Mouse (Mus musculus): Measurements from ENCODE around the gene Usf3.

Usf3 gene

GRCm38 (mm10) chr16:44173155-44173941 lies at the start of gene Usf3:
Gene Usf3 (plus strand): TSS chr16:44173246.
- peak; percentile 65 to 70 for DNase-seq (ENCODE audit: low spot score in 2 of 2)

DNA sequence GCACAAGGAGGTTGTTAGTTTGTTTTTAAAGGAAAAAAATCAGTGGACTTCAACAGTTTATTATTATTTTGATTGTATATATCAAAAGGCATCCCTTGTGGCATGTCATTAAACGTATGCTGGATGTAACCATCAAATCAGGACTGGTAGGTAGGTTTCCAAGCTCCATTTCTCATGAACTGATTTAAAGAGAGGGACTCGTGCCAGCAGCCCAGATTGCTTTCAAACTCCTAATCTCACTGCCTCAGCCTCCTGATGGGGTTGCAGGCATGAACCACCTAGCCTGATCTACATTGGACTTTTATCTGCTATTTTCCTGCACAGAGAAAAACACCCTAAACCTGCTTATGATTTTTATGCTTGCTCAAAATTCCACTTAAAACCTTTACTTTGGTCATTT lies 49.3 kb upstream of the Usf3 start:
- DNase-seq (ENCODE audit: low spot score in 2 of 2): no peak

DNA sequence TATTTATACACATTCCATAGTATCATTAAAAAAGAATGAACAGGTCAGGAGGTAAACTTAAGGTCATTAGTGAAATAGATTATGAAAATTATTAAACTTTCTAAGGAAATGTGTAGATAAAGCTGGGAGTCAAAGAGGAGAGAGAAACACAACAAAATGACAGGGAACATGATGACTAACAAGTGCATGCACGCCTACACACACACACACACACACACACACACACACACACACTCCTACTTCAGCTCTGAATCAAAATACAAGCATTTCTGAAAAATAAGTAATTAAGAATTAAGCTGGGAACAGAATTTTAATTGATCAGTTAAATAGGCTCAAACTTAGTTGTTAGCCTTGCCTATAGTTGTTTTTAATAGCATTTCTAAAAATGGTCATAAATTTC lies 48.3 kb upstream of the Usf3 start:
- DNase-seq (ENCODE audit: low spot score in 2 of 2): no peak

DNA sequence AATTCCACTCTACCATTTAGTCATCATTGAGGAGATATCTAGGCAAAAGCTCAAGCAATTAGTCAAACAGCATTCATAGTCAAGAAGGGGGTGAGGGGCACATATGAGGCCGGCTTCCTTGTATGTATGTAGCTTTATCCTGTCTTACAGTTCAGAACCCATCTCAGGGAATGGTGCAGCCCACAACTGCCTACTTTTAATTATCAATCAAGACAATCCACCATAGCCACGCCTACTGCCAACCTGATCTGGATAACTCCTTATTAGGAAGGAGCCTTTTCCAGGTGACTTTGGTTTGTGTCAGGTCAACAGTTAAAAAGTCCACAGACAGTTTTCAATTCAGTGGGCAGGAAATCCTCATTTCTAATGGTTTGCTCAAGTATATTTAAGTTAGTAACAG lies 47.6 kb upstream of the Usf3 start:
- no peak for DNase-seq (ENCODE audit: low spot score in 2 of 2)

- no peak for DNase-seq (ENCODE audit: low spot score in 2 of 2)
These were observed 46.6 kb upstream of the Usf3 start for GRCm38 (mm10) chr16:44126437-44126836.

DNA sequence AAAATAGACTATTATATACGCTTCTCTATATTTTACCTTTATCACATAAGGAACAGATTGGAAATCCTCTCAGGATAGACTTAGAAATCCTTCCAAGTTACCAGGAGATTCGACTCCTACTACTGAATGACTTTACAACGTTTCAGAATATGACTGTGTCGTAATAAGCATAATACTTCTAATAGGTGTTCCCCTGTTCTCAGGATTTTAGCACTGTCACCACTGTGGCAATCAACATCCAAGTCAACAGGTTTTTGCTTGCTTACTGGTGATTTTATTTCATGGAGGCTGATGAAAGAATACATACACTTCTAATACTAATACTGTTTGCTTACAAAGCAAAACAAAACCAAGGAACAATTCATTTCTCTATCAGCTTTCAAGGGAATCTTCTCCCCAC lies 40.7 kb upstream of the Usf3 start:
- DNase-seq (ENCODE audit: low spot score in 2 of 2): no peak

DNA sequence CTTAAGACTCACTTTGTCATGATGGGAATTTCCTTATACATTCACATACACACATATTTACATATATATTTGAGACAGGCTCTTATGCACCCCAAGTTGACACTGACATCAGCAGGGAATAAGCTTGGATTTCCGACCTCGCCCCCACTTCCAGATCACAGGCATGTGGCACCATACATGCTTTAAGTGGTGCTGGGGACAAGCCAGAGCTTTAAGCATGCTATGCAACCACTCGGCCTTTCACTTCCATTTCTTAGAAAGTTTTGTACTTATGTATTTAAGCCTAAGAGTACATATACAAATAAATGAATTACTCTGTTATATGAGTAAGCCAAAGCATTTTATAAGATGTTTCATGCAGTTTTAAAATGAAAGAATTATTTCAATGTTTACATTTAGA lies 39.9 kb upstream of the Usf3 start:
- DNase-seq (ENCODE audit: low spot score in 2 of 2): no peak

DNA sequence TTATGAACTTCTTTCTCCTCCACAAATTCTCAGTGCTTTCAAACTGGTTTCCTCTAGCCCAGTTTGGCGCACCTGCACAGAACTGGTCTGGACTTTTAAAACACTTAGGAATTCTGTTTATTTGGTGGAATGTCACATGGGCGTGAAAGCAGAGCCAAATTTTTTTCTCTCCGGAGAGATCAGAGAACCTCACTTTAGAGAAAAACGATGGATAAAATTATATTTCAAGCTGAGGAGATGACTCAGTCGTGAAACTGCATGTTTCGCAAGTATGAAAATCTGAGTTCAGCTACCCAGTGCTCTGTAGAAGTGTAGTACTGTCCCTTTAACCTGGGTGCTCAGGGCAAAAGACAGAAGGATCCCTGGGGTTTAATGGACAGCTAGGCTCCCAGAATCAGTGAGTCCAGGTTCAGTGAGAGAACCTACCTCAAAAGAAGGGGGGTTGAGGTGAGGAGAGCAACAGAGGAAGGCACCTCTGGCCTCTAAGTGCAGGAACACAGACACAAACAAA lies 36.5 kb upstream of the Usf3 start:
- DNase-seq (ENCODE audit: low spot score in 2 of 2): no peak

DNA sequence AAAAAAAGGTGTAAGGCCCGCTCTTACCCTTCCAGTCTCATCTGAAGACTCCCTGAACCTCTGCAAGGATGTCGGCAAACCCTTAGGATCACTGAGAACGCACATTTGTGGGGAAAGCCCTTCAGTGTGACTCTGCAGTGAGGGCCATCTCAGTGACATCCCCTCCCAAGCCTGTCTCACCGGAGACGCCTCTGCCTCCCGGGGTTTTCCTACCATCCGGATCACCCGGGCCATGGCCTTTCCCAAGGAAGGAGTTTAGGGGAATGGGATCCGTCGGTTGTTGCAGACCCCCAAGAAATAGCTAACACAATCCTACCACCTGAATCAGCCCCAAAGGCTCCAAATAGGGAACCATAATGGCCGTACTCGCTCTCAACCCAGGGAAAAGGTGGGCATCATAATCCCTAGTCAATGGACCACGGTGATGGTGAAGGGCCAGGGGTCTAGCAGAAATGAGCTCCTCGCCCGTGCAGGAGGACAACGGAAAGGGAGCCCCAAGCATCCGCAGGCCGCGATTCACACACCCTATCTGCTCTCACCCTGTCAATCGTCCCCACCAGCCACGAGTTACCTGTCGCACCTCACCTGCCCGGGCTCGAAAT lies 34.6 kb upstream of the Usf3 start:
- DNase-seq (ENCODE audit: low spot score in 2 of 2): peak in 1 of 2 experiments; percentile 24

DNA sequence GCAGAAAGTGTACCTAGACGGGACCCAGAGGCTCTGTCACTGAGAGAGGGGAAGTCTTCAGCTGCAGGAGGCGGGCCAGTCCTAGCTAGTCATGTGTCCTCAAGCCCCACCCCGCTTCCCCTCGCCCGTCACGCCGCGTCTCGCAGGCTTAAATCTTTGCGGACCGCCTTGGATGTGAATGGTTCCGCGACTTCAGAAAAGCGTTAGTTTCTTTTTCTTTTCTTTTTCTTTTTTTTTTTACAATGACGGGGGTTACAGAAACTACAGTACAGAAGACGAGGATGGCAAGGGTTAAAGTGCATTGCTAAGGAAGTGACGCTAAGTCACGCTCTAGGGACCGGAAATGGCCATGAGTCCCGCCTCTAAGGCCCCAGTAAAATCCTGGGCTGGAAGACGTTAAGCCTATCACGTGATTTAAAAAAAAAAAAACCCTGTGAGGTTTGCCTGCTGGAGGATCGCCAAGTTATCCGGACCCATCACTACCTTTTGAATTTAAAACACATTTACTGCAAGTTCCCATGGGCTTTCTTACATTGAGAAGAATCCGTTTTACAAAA lies 34.0 kb upstream of the Usf3 start:
- peak; percentile 90 to 93 for DNase-seq (ENCODE audit: low spot score in 2 of 2)

- DNase-seq (ENCODE audit: low spot score in 2 of 2): peak; percentile 87 to 89
These were observed 33.4 kb upstream of the Usf3 start, which contains the start of the genes Atp6v1a and Naa50 for GRCm38 (mm10) chr16:44139536-44140185. Gene Atp6v1a (minus strand): TSS chr16:44139705. Gene Naa50 (plus strand): TSS chr16:44139830.

DNA sequence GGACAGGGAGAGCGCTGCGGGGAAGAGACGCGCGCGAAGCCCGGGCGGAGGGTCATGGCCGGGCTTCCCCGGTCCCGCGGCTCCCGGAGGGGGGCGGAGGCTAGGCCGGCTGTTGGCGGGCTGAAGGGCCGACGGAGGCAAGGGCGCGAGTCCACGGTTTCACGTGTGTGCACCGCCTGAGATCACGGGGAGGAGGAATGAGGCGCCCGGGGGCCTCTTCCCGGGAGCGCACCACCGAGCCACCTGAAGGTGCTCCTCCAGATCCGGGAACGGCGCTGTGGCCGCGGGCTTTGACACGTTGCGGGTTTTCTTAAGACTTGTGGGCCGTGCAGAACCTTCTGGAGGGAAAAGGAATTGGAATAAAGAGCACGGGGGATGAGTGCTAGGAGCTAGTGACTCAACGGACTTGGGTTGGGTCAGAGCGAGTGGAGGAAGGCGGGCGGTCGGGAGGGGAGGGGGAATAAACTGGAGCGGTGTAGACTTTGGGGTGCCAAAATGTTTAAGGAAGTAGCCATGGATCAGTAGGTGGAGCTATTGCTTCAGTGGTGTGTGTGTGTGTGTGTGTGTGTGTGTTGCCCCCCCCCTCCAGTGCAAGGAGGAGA lies 32.8 kb upstream of the Usf3 start:
- DNase-seq (ENCODE audit: low spot score in 2 of 2): peak; percentile 85 to 86

DNA sequence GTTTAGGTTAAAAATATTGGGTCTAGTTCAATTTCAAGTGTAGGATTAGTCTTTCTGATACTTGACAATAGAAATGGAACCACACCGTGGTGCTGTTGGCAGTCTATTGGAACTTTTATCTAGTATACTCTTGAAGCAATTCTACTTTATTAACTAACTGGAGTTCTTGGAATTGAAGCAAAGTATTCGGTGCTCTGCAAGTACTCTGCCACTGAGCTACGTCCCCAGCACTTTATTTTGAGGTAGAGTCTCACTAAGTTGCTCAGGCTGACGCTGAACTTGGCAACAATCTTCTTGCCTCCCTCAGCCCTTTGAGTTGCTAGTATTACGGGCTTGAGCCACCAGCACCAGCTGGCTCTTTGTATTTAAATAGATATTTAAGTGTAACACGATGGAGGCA lies 31.6 kb upstream of the Usf3 start:
- DNase-seq (ENCODE audit: low spot score in 2 of 2): peak in 1 of 2 experiments; percentile 30

DNA sequence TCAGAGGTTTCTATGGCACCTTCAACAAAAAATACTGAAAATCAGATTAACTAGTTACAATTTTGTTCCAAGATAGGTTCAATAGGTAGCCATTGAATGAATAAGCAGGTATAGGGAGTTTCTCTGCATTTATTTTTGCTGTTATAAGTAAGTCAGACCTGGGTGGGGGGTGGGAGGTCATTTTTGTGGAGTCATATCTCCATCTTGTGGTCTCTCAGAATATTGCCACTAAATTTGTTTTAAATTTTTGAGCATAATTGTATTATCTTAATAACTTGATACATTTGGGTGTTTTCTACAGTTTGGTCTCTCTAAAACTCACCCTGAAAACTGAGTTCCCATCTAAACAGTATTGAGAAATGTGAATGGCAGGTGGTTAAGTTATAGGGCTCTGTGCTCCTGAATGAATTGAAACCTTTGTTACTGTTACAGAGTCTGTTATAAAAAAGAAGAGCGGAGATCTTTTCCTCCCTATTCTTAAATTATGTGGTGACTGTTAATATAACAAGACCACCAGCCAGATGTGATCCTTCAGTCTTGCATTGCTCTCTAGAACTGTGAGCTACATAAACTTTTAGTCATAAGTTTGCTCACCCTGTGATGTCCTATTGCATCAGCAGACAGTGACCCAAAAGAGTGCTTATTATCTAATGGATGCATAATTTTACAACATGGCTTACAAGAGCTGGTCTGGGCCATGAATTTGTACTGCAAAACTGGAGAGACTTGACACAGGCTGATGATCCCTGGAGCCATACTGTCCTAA lies 23.9 kb upstream of the Usf3 start:
- no peak for DNase-seq (ENCODE audit: low spot score in 2 of 2)

DNA sequence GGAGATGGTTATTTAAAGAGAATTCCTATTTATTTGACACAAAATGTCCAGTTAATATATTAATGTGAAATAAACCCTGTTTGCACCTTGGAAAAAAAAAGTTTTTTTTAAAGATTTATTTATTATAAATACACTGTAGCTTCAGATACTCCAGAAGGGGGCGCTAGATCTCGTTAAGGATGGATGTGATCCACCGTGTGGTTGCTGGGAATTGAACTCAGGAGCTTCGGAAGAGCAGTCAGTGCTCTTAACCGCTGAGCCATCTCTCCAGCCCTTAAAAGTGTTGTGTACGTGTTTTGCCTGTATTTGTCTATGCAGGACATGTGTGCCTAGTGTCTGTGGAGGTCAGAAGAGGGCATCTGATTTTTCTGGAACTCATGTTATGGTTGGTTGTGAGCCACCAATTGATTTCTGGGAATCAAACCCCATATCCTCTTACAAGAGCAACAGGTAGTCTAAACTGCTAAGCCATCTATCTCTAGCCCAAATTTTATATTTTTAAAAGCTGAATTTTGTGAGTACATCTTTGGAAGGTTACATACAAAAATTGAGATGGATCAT lies 18.5 kb upstream of the Usf3 start:
- no peak for DNase-seq (ENCODE audit: low spot score in 2 of 2)

DNA sequence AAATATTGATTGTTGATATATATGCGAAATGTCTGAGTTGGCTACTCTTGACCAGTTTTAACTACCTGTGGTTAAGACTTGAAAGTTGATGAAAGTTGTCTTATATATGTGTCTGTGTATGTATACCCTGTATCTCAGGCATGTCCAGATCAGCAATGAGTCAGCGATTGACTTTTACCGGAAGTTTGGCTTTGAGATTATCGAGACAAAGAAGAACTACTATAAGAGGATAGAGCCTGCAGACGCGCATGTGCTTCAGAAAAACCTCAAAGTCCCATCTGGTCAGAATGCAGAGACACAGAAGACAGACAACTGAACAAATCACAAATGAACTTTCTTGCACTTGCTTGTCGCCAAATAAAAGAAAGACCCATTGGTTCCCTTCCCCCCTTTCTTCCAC lies 13.7 kb upstream of the Usf3 start:
- DNase-seq (ENCODE audit: low spot score in 2 of 2): no peak

- DNase-seq (ENCODE audit: low spot score in 2 of 2): no peak
These were observed 9.2 kb upstream of the Usf3 start for GRCm38 (mm10) chr16:44163831-44164230.

DNA sequence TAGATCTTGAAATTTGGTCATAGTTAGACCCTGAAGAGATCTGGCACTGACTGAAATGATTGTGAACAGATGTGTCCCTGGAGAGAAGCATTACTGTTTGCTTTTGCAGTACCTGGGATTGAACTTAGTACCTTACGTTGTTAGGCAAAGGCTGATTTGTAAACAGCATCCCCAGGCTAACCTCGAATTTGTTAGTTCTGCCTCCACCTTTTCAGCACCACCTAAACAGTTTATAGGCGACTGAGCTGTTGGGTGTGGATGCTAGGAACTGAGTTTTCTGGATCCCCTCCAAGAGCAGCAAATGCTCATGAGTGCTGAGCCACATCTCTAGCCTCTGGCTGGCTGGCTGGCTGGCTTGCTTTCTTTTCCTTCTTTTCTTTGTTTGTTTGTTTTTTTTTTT lies 7.9 kb upstream of the Usf3 start:
- no peak for DNase-seq (ENCODE audit: low spot score in 2 of 2)

DNA sequence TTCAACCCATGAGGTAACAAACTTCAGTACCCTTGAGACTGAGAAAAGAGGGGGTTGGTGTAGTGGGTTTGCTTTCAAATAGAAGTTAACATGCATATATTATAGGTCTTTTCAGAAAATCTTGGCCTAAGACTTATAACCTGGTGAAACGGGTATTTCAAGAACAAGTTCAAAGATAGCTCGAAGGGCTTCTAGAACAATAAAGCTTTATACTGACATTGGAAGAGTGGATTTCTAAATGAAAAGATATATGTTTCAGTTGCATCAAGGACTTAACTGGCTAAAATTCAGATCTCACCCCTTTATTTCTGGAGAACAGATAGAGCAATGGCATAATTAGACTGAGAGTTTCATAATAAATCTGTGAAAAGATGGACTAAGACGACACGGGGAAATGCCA lies 4.1 kb upstream of the Usf3 start:
- no peak for DNase-seq (ENCODE audit: low spot score in 2 of 2)

GRCm38 (mm10) chr16:44172297-44173154 lies 520 bp upstream of the Usf3 start:
- peak; percentile 98 to 99 for DNase-seq (ENCODE audit: low spot score in 2 of 2)

All from heart, adult 9 months (tissue).